Mouse (Mus musculus): ENCODE results near the gene Tdp1.

GRCm38 (mm10) chr12:99992362-99992862 is 108.1 kb downstream of the Tdp1 start:
- TF ChIP-seq CTCF (IDR thresholded peaks at IDR 0.05) (no peak), EP300 (IDR thresholded peaks at IDR 0.05; ENCODE audit: insufficient read depth, low read depth, low read length) (no peak)
